Mouse (Mus musculus) CD8-positive naive resting alpha-beta T cell, adult 2 months (primary cell): ENCODE data around the gene Mdm1.

Experiments used
- DNase-seq, 2 experiments: peaks; one replicate each; pipeline ENCODE4 v3.0.0; 2022; ENCODE audit warnings: low read depth in 2 of 2, low spot score in 2 of 2

Mdm1 gene

GRCm38 (mm10) chr10:118141018-118141883 is at the start of gene Mdm1:
Mdm1 (plus strand) TSS chr10:118141811.
- DNase-seq: peak; percentile 99 to 100

GRCm38 (mm10) chr10:118092745-118093144 is 48.9 kb upstream of the Mdm1 start:
- no peak for DNase-seq

DNA sequence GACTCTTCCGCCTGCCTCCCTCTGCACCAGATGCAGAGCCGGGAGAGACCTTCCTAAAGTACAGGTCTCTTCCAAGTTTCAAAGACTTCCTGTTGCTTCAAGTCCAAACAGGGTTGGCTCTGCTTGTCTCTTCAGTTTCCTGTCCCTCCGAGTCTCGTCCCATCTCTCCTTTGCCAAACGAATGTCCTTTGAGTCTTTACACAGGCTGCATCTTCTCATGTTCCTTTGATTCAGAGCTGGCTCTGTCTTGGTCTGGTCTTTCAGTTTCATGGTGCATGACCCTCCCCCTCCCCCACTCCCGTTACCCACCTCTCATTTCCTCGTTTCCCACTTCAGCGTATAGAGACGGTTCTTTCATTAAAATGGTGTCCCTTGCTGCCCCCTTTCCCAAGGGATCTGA is 47.9 kb upstream of the Mdm1 start:
- DNase-seq: no peak

DNA sequence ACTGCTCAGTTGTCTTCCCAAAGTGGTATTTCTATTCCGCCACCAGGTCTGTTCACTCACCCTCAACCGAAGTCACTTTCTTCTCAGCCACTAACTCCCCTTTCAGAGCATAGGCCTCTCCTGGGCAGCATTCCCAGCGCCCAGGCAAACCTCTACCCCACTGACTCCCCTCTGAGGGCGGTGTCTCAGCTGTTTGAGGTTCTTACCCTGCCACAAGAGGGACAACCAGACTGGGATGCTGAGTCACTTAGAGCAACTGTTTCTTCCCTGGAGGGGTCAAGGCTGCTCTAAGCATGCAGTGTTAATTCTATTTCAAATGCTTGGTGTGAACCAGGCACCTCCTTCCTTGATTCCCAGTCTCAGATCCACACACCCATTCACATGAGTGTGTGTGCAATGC is 46.8 kb upstream of the Mdm1 start:
- no peak for DNase-seq

DNA sequence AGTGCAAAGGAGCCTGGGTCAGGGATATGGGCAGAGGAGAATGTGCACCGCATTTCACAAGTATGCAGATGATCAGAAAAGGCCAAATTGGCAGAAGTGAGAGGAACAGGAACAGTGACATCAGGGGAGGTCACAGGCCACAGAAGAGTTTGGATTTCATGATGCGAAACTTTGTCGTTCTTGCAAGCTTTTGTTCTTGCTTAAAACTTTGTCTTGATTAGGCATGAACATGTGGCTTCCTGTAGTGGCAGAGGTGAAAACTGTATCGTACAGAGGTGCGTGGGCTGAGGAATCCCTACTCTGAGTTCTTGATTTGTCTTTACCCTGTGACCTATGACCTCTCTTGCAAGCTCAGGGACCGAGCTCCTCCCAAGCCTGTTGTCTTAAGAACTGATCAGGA is 45.4 kb upstream of the Mdm1 start:
- DNase-seq: no peak

DNA sequence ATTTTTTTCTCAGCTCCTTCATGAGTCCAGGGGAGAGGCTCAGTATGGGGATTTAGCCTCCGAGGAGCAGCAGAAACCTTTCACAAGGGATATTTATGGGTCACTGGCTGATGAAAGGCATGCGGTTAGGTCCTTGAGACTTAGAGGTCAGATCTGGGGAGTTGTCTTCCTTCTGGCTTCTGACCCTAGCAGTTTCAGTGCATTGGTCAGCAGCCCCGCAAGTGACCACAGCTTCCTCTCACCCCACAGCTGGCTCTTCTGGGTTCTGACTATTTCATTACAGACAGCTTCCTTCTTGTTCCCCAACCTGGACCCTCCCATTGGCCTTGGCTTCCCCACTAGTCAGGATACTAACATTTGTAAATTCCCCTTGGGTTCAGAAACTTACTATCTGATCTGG is 43.7 kb upstream of the Mdm1 start:
- no peak for DNase-seq

DNA sequence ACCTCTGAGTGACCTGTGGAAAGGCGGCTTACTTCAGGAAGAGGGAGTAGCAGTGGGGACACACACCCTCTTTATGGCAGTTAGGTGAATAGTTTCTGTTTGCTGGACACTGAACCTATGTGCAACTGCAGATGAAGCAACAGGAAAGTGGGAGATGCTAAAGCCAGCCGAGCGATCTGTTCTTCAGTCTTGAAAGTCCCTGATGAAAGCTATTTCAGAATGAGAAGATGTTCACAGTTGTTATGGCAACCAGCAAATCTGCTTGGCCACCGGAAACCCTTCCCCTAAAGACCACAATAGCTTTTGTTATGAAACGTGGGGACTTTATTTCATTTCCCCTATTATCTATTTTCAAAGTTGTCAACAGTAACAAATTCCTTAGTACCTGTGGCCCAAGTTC is 41.0 kb upstream of the Mdm1 start:
- DNase-seq: no peak

GRCm38 (mm10) chr10:118101056-118101455 is 40.6 kb upstream of the Mdm1 start:
- no peak for DNase-seq

- peak; percentile 87 for DNase-seq
Observed at GRCm38 (mm10) chr10:118103020-118103666, 38.5 kb upstream of the Mdm1 start.

GRCm38 (mm10) chr10:118103906-118104305 is 37.7 kb upstream of the Mdm1 start:
- DNase-seq: no peak

DNA sequence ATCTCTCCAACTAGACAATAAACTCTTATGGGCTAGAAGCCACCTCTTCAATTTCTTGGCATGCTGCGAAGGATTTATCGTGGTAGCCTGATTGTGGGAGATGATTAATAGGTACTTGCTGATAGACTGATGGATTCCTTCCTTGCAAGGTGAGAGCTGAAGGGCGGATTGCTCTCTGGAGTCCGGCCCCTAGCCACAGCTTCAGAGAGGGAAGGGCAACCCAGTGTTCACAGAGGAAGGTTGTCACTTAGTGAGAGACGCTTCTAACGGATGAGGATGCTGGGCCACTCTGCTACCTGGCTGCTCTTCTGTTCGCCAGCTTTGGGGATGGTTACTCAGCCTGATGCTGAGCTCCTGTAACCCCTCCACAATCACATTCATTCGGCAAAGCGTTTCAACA is 34.6 kb upstream of the Mdm1 start:
- DNase-seq: no peak

DNA sequence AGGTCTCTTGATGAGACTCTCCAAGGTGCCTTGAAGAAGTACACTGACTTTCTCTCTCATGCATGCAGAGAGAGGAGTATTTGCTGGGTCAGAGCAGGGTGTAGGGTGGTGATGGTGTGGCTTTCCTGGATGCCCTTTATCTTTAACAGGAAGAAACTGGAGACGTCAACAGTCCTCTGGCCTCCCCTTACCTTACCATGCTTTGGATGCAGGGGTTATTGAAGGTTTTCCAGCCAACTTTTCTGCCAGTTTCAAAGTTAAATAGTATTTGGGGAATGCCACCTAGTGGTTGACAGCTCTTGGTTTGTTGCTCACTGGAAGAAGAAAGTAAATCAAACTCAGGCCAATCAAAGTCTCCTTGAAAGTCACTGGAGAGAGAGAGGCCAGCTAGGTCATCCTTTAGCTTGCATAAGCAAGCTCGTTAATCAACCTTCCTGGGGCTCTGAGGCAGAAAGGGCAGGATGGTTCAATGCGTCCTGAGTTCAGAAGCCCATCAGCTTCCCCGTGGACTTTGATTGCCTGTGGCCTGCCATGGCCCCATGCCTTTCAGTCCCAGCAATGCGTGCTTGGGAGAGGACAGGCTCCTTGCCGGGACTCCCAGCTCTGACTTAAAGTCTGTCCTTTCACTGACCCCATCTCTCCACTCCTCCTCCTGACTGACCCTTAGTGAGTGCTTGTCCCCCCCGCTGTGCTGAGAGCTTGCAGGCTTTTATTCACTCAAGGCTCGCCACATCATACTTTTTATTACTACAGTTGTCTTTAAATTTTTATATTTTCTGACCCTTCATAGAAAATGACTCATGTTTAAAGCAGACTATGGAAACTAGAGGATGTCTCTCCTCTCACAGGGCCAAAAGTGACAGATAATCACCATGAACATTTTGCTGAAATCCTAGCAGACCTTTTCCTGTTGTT is 31.3 kb upstream of the Mdm1 start:
- peak; percentile 28 to 65 for DNase-seq

- DNase-seq: no peak
Observed at GRCm38 (mm10) chr10:118110921-118111301, 30.7 kb upstream of the Mdm1 start.

- DNase-seq: no peak
Observed at GRCm38 (mm10) chr10:118111621-118112020, 30.0 kb upstream of the Mdm1 start.

DNA sequence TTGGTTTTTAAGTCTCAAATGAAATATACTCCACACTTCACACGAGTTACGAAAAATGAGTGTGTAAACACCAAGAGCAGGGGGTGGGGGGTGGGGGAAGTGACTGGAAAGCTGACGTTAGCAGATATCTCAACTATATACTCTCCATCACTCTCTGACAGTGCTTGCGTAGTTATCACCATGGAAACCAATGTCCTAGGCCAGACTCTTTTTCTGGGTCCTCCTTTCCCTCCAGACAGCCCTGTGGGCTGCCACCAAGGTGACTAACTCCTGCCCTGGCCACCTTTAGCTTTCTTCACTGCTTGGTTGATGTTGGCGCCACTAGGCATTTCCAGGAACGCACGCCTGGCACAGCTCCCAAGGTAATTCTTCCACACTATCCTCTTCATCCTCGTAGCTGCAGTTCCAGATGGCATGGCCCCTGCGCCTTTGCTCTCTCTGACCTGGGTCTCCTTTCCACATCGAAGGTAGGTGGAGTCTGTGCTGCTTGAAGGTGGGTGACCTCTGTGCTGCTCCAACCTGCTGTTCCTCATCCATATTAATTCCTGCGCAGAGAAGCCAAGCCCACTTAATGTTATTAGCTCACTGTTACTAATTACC is 29.2 kb upstream of the Mdm1 start:
- DNase-seq: no peak

- DNase-seq: no peak
Observed at GRCm38 (mm10) chr10:118113256-118113682, 28.3 kb upstream of the Mdm1 start.

DNA sequence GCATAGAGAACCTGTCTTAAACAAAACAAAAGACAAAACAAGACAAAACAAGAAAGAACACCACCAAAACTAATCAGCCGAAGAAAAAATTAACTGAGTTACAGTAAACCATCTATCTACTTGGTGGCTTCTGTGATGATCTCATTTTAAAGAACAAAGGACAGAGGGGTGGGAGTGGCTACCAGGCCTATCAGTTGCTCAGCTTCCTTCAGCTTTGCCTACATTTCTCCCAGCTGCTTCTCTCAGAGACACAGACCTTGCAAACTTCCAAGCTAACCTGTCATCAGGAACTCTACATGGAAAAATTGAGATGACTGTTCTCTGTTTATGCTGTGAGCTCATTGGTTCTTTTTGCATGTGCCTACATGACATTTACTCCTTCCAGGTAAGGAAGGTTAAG is 27.3 kb upstream of the Mdm1 start:
- no peak for DNase-seq

DNA sequence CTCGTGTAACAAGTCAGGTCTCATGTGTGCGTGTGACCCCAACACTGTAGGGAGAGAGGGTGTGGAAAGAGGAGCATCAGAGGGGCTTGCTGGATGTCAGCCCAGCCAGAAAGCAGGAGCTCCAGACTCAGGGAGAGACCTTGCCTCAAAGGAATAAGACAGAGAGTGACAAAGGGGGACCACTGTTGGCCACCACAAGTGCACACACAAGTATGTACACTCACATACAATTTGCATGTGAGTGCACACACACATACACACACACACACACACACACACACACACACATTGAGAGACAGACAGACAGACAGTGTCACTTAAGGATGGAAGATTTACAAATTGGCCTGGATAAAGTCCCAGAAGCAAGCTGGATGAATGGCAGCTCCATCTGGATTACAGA is 25.2 kb upstream of the Mdm1 start:
- no peak for DNase-seq

- no peak for DNase-seq
Observed at GRCm38 (mm10) chr10:118121047-118121936, 20.3 kb upstream of the Mdm1 start.

DNA sequence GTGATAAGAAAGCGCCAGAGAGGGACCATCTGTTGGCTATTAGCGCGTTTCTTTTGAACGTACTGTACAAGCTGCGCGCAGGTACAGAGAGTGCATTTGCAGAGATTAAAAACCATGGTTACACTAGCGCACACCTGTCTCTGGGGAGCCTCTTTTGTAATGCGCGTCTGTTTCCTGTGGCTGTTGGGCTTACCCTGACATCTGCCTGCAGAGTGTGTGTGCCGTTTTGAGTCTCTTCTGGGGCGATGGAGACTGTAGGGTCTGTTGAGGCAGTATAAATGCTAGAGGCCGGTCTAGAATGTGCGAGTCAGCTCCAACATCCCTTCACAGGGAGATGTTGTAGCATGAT is 19.7 kb upstream of the Mdm1 start:
- peak; percentile 11 to 38 for DNase-seq
